ENCODE assay signal across 8 mouse cellular contexts in the genomic region with DNA sequence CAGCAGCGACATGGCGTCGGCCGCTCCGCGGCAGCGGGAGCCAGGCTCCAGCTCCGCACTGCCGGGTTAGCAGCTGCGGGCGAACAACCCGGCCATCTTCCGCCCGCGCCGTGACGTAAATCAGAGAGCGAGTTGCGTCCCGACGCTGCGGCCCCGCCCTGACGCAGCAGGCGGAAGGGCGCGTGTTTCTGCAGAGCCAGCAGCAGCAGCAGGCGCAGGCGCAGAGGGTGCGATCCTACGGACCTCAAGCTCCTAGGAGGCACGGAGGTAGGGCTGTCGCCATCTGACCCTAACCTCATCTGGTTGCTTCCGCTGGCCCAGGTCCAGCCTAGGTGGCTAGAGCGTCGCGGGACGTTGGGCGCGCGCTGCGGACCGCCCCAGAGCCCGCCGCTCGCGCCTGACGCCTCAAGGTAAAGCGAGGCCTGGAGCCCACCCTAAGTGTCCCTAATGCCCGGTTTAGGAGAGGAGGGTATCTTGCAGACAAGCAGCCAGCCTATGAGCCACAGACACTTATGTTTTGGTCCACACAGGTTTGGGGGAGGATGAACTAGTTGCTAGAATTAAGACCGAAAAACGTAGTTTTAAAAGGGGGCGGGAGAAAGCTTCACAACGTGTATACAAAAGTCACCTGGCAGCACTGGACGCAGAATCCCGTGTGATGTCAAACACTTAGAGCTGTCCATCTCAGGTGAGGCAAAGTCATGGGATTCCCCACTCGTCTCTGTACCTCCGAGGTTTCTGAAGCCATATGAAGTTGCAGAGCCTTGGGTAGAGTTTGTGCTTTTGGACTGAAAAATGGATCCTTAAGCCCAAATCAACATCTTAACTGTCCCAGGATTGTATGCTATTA. TPM values are rescaled to one million over a fixed set of nuclear protein-coding genes. Genes with fewer than 3 reads are reported as not detected.
DNase-seq lines count a peak whose midpoint lies in the region; ATAC-seq and TF ChIP-seq lines count a peak whose summit lies in the region.

TSS of gene Gak (minus strand) at position 122 of the 850 bp plus-strand sequence.
TSS of gene Tmem175 (plus strand) at position 137 of the 850 bp plus-strand sequence.

- H3K27me3 ChIP-seq in G1E (ENCODE audit: insufficient read depth, low read length), result no peaks in the 10 kb centered on the region
- H3K27me3 ChIP-seq in forebrain, embryonic 16.5 days (replicated peaks; ENCODE audit: control insufficient read depth, insufficient read depth, low read length), result no peaks in the 10 kb centered on the region
- no peaks in the 10 kb centered on the region for H3K27me3 ChIP-seq in lung, embryonic 14.5 days (ENCODE audit: insufficient read depth, low read length)
- no peaks in the 10 kb centered on the region for H3K27me3 ChIP-seq in thymus, adult 2 months (ENCODE audit: control insufficient read depth, insufficient read depth, low read length)

- H3K4me3 ChIP-seq in G1E (ENCODE audit: low read depth, low read length), result peak within 1 kb of the TSS; percentile 92
- H3K4me3 ChIP-seq in forebrain, embryonic 16.5 days (replicated peaks; ENCODE audit: low read length), result peak within 1 kb of the TSS; percentile 87
- peak within 1 kb of the TSS; percentile 99 for H3K4me3 ChIP-seq in layer of hippocampus, adult 2 months
- H3K4me3 ChIP-seq in lung, embryonic 14.5 days (ENCODE audit: low read depth, low read length), result peak within 1 kb of the TSS; percentile 77
- peak within 1 kb of the TSS; percentile 82 for H3K4me3 ChIP-seq in olfactory bulb, adult 2 months (ENCODE audit: insufficient read depth, low read depth, low read length)
- H3K4me3 ChIP-seq in thymus, adult 2 months (ENCODE audit: control insufficient read depth, insufficient read depth, low read length), result peak within 1 kb of the TSS; percentile 82

- H3K9me3 ChIP-seq in G1E (replicated peaks), result no peaks in the 10 kb centered on the region
- H3K9me3 ChIP-seq in forebrain, embryonic 16.5 days (ENCODE audit: control insufficient read depth, low read length), result no peaks in the 10 kb centered on the region
- H3K9me3 ChIP-seq in lung, embryonic 14.5 days (ENCODE audit: low read depth, low read length), result no peaks in the 10 kb centered on the region

- under 1% methylated on average over 58 of the region's 58 CpGs for WGBS in forebrain, embryonic 16.5 days
- under 1% methylated on average over 58 of the region's 58 CpGs for WGBS in lung, embryonic 14.5 days
- WGBS in olfactory bulb, adult 2 months, result under 1% methylated on average over 58 of the region's 58 CpGs
- under 1% methylated on average over 58 of the region's 58 CpGs for WGBS in thymus, adult 2 months

- peaks cover 46% of the 10 kb centered on the region for H3K4me1 ChIP-seq in G1E (ENCODE audit: insufficient read depth, low read depth, low read length)
- peaks cover 24% of the 10 kb centered on the region for H3K4me1 ChIP-seq in forebrain, embryonic 16.5 days (replicated peaks; ENCODE audit: control insufficient read depth, insufficient read depth, low read length)
- peaks cover 9% of the 10 kb centered on the region for H3K4me1 ChIP-seq in lung, embryonic 14.5 days (ENCODE audit: insufficient read depth)
- 0 out of 2 replicates have a peak, but pooled peaks cover 2% of the 10 kb centered on the region for H3K4me1 ChIP-seq in olfactory bulb, adult 2 months (ENCODE audit: control insufficient read depth, insufficient read depth, low read length)
- peaks cover 9% of the 10 kb centered on the region for H3K4me1 ChIP-seq in thymus, adult 2 months (replicated peaks; ENCODE audit: control insufficient read depth, insufficient read depth, low read length)

- peaks cover 12% of the 10 kb centered on the region for H3K36me3 ChIP-seq in G1E (replicated peaks)
- no peaks in the 10 kb centered on the region; the same call in 1 of the 2 replicates for H3K36me3 ChIP-seq in forebrain, embryonic 16.5 days (ENCODE audit: control insufficient read depth, insufficient read depth)
- H3K36me3 ChIP-seq in lung, embryonic 14.5 days (ENCODE audit: insufficient read depth), result 0 out of 2 replicates have a peak, but pooled peaks cover 2% of the 10 kb centered on the region
- no peaks in the 10 kb centered on the region for H3K36me3 ChIP-seq in thymus, adult 2 months (ENCODE audit: control insufficient read depth, insufficient read depth, low read length)

- peak; percentile 79 for ATAC-seq in G1E (ENCODE audit: extremely low read depth, insufficient number of reproducible peaks, low FRiP score, poor library complexity, severe bottlenecking)
- ATAC-seq in forebrain, embryonic 16.5 days, result peak; percentile 98
- ATAC-seq in lung, embryonic 14.5 days (ENCODE audit: insufficient read depth), result peak; percentile 98

- TF ChIP-seq CTCF in G1E (IDR thresholded peaks at IDR 0.05; ENCODE audit: low read depth, low read length), result no peak
- no peak for TF ChIP-seq CTCF in layer of hippocampus, adult 2 months (conservative IDR thresholded peaks at IDR 0.05)
- no peak for TF ChIP-seq CTCF in lung, embryonic 14.5 days (IDR thresholded peaks at IDR 0.05; ENCODE audit: low read depth)
- no peak for TF ChIP-seq CTCF in olfactory bulb, adult 2 months (IDR thresholded peaks at IDR 0.05; ENCODE audit: insufficient read depth, low read depth, low read length)
- peak; percentile 63; the same call in 1 of the 2 replicates for TF ChIP-seq CTCF in thymus, adult 2 months (IDR thresholded peaks at IDR 0.05; ENCODE audit: borderline replicate concordance, control insufficient read depth, extremely low read depth, insufficient read depth, low read length, poor library complexity)

- H3K27ac ChIP-seq in forebrain, embryonic 16.5 days (ENCODE audit: low read length), result peak within 1 kb of the TSS; percentile 89
- peak within 1 kb of the TSS; percentile 96 for H3K27ac ChIP-seq in layer of hippocampus, adult 2 months
- H3K27ac ChIP-seq in lung, embryonic 14.5 days (ENCODE audit: low read depth), result peak within 1 kb of the TSS; percentile 88
- H3K27ac ChIP-seq in olfactory bulb, adult 2 months (ENCODE audit: insufficient read depth, low read depth, low read length), result peak within 1 kb of the TSS; percentile 76
- peak within 1 kb of the TSS; percentile 20 for H3K27ac ChIP-seq in thymus, adult 2 months (ENCODE audit: control insufficient read depth, insufficient read depth, low read length)

- intact Hi-C loops in heart, postnatal 36 days (cut with DNase I), result loop anchor here (2.0 to 10.0 kb wide), 2 partner anchors 39 to 495 kb away; partner anchors contain the start of genes Ccdc18, Dgkq and Tmed5

- H3K9ac ChIP-seq in forebrain, embryonic 16.5 days (replicated peaks; ENCODE audit: low read depth, low read length), result peak within 1 kb of the TSS; percentile 96
- H3K9ac ChIP-seq in lung, embryonic 14.5 days, result peak within 1 kb of the TSS; percentile 93

- peak within 1 kb of the TSS; percentile 97 for H3K4me2 ChIP-seq in forebrain, embryonic 16.5 days (ENCODE audit: low read length)
- peak within 1 kb of the TSS; percentile 62 for H3K4me2 ChIP-seq in lung, embryonic 14.5 days

- peak; percentile 98 for TF ChIP-seq POLR2A in olfactory bulb, adult 2 months (IDR thresholded peaks at IDR 0.05; ENCODE audit: insufficient read depth, low read depth, low read length)
- TF ChIP-seq POLR2A in thymus, adult 2 months (IDR thresholded peaks at IDR 0.05; ENCODE audit: control insufficient read depth, extremely low read depth, insufficient read depth, low read length, poor library complexity), result peak; percentile 99

- peak; percentile 86 for DNase-seq in G1E (ENCODE audit: low spot score)
- DNase-seq in cerebellum, adult 18-20 months, result peak; percentile 95
- peak; percentile 92 to 93 for DNase-seq in heart, postnatal 36 days
- DNase-seq in layer of hippocampus, adult 2 months (ENCODE audit: low spot score in 2 of 2), result peak; percentile 93 to 94
- peak; percentile 98 for DNase-seq in lung, embryonic 14.5 days
- DNase-seq in thymus, adult 2 months, result peak; percentile 94

RNA-seq across cellular contexts. Expression of gene Gak, which starts in this region (rescaled TPM):
- total RNA-seq in G1E (2014; fragmentation: Nextera tagmentation), result 119 and 124 TPM in 2 replicates
- total RNA-seq in G1E (2017), result 108 and 116 TPM in 2 replicates
- polyA plus RNA-seq in G1E (2012), result 84.2 and 96.4 TPM in 2 replicates
- 58.2 and 60.3 TPM in 2 replicates for polyA plus RNA-seq in forebrain, embryonic 16.5 days (2015; fragmentation: Nextera tagmentation; extraction: Ambion mirVana)
- 10 to 100 TPM; 22.2 to 22.5 TPM for total RNA-seq in heart, postnatal 36 days (2021)
- total RNA-seq in layer of hippocampus, adult 2 months (2021), result 10 to 100 TPM; 96.2 to 97.3 TPM
- polyA plus RNA-seq in lung, embryonic 14.5 days (2014; fragmentation: Nextera tagmentation; extraction: Ambion mirVana), result 48.7 and 52.1 TPM in 2 replicates
- 581 TPM in 1 of 2 replicates, not detected in the other for polyA plus RNA-seq in olfactory bulb, adult 2 months (2012; ENCODE audit: insufficient read depth, insufficient read length, low replicate concordance, missing spikeins)
- 158 and 164 TPM in 2 replicates for polyA plus RNA-seq in thymus, adult 2 months (2012; rRNA removed)

RNA-seq across cellular contexts. Expression of gene Tmem175, which starts in this region (rescaled TPM):
- total RNA-seq in G1E (2014; fragmentation: Nextera tagmentation), result 38.0 and 51.5 TPM in 2 replicates
- 22.4 and 22.9 TPM in 2 replicates for total RNA-seq in G1E (2017)
- polyA plus RNA-seq in G1E (2012), result 2.2 and 4.4 TPM in 2 replicates
- polyA plus RNA-seq in forebrain, embryonic 16.5 days (2015; fragmentation: Nextera tagmentation; extraction: Ambion mirVana), result 24.9 and 25.7 TPM in 2 replicates
- total RNA-seq in heart, postnatal 36 days (2021), result 10 to 100 TPM in 1 of 2 experiments, 1 to 10 TPM in 1; 9.8 to 11.8 TPM
- total RNA-seq in layer of hippocampus, adult 2 months (2021), result 10 to 100 TPM; 40.7 to 43.5 TPM
- 26.4 and 29.0 TPM in 2 replicates for polyA plus RNA-seq in lung, embryonic 14.5 days (2014; fragmentation: Nextera tagmentation; extraction: Ambion mirVana)
- not detected in 2 replicates for polyA plus RNA-seq in olfactory bulb, adult 2 months (2012; ENCODE audit: insufficient read depth, insufficient read length, low replicate concordance, missing spikeins)
- 73.3 and 77.3 TPM in 2 replicates for polyA plus RNA-seq in thymus, adult 2 months (2012; rRNA removed)

Comparison
In these comparisons a context has a peak if more than half of its experiments do, and no peak if none do; other contexts are left out.
1. Peak in every context shown above with its lines: DNase-seq, ATAC-seq, H3K4me3 ChIP-seq and H3K27ac ChIP-seq.
2. RNA of gene Gak (total RNA-seq): 108 to 124 TPM in G1E and 96.2 to 97.3 TPM in layer of hippocampus, adult 2 months; 22.2 to 22.5 TPM in heart, postnatal 36 days; every median in the first group is over 4 times any median in the second.
3. H3K27ac ChIP-seq: peak in every context shown above with its lines; median percentile 96 in layer of hippocampus, adult 2 months; 89 in forebrain, embryonic 16.5 days; 88 in lung, embryonic 14.5 days; 76 in olfactory bulb, adult 2 months; 20 in thymus, adult 2 months.